Mouse (Mus musculus) lung, postnatal 0 days (tissue): Measurements from ENCODE around the gene Shroom3.

Source experiments
- CTCF ChIP-seq: IDR thresholded peaks from 2 replicates; pipeline ENCODE4 v1.5.1; 2016; ENCODE audit warnings: antibody characterized with exemption, mild to moderate bottlenecking
- EP300 ChIP-seq: IDR thresholded peaks from 2 replicates; pipeline ENCODE4 v1.6.1; 2016; ENCODE audit warnings: antibody characterized with exemption, mild to moderate bottlenecking, control low read depth

- peak; percentile 97 for TF ChIP-seq CTCF
- no peak for TF ChIP-seq EP300
These were observed 27.0 kb upstream of the Shroom3 start for GRCm38 (mm10) chr5:92656256-92656655.
